Mouse (Mus musculus): ENCODE measurements at regions not wholly inside any gene's neighbourhood (a gene's known extent, or its start where the extent isn't known, plus 50 kb on each side); places are given as distances from the start of the nearest gene placed in this dataset.

GRCm38 (mm10) chr4:152881433-152881930, 403.8 kb upstream of the Kcnab2 start:
- no peaks in the 10 kb centered on the region for H3K9me3 ChIP-seq (ENCODE audit: control insufficient read depth, low read length)
- H3K36me3 ChIP-seq (ENCODE audit: control insufficient read depth, insufficient read depth, low read length) = no peaks in the 10 kb centered on the region

GRCm38 (mm10) chr4:152880368-152880767, 402.7 kb upstream of the Kcnab2 start:
- WGBS = 91% methylated on average over 2 of the region's 2 CpGs

More at GRCm38 (mm10) chr4:152881433-152881930, 403.8 kb upstream of the Kcnab2 start:
- no peak overlapping the region for H3K27ac ChIP-seq (replicated peaks; ENCODE audit: low read depth, low read length)
- H3K27me3 ChIP-seq (replicated peaks; ENCODE audit: control insufficient read depth, insufficient read depth, low read length) = no peaks in the 10 kb centered on the region
- H3K4me3 ChIP-seq (ENCODE audit: low read depth, low read length) = no peak overlapping the region
- no peak overlapping the region for H3K4me2 ChIP-seq (ENCODE audit: low read depth, low read length)
- ATAC-seq (ENCODE audit: low read depth) (no peak), DNase-seq (ENCODE audit: low spot score) (no peak)
- no peaks in the 10 kb centered on the region for H3K4me1 ChIP-seq (ENCODE audit: control insufficient read depth, insufficient read depth, low read length)
- H3K9ac ChIP-seq (ENCODE audit: low read depth, low read length) = no peak overlapping the region

GRCm38 (mm10) chr4:152878941-152879340, 401.3 kb upstream of the Kcnab2 start:
- no peaks in the 10 kb centered on the region for H3K4me1 ChIP-seq (ENCODE audit: control insufficient read depth, insufficient read depth, low read length)
- no peak overlapping the region for H3K4me3 ChIP-seq (ENCODE audit: low read depth, low read length)
- peak; percentile 4 for DNase-seq (ENCODE audit: low spot score)
- H3K9ac ChIP-seq (ENCODE audit: low read depth, low read length) = no peak overlapping the region
- H3K27ac ChIP-seq (replicated peaks; ENCODE audit: low read depth, low read length) = no peak overlapping the region
- ATAC-seq (ENCODE audit: low read depth) = no peak
- no peaks in the 10 kb centered on the region for H3K9me3 ChIP-seq (ENCODE audit: control insufficient read depth, low read length)
- H3K36me3 ChIP-seq (ENCODE audit: control insufficient read depth, insufficient read depth, low read length) = no peaks in the 10 kb centered on the region
- H3K27me3 ChIP-seq (replicated peaks; ENCODE audit: control insufficient read depth, insufficient read depth, low read length) = no peaks in the 10 kb centered on the region
- WGBS = 65% methylated on average over 14 of the region's 14 CpGs
- H3K4me2 ChIP-seq (ENCODE audit: low read depth, low read length) = no peak overlapping the region

More at GRCm38 (mm10) chr4:152880368-152880767, 402.7 kb upstream of the Kcnab2 start:
- Histone ChIP-seq H3K4me3 (ENCODE audit: low read depth, low read length) (no peak overlapping the region), H3K4me2 (ENCODE audit: low read depth, low read length) (no peak overlapping the region), H3K36me3 (ENCODE audit: control insufficient read depth, insufficient read depth, low read length) (no peaks in the 10 kb centered on the region), H3K9ac (ENCODE audit: low read depth, low read length) (no peak overlapping the region), H3K27me3 (replicated peaks; ENCODE audit: control insufficient read depth, insufficient read depth, low read length) (no peaks in the 10 kb centered on the region), H3K4me1 (ENCODE audit: control insufficient read depth, insufficient read depth, low read length) (no peaks in the 10 kb centered on the region), H3K9me3 (ENCODE audit: control insufficient read depth, low read length) (no peaks in the 10 kb centered on the region), H3K27ac (replicated peaks; ENCODE audit: low read depth, low read length) (no peak overlapping the region)
- ATAC-seq (ENCODE audit: low read depth) = no peak
- no peak for DNase-seq (ENCODE audit: low spot score)

GRCm38 (mm10) chr4:152878401-152878800, 400.7 kb upstream of the Kcnab2 start:
- H3K27ac ChIP-seq (replicated peaks; ENCODE audit: low read depth, low read length) = no peak overlapping the region
- H3K4me1 ChIP-seq (ENCODE audit: control insufficient read depth, insufficient read depth, low read length) = no peaks in the 10 kb centered on the region
- 79% methylated on average over 3 of the region's 3 CpGs for WGBS
- ATAC-seq (ENCODE audit: low read depth) (no peak), DNase-seq (ENCODE audit: low spot score) (no peak)
- H3K27me3 ChIP-seq (replicated peaks; ENCODE audit: control insufficient read depth, insufficient read depth, low read length) = no peaks in the 10 kb centered on the region
- no peak overlapping the region for H3K4me2 ChIP-seq (ENCODE audit: low read depth, low read length)
- H3K36me3 ChIP-seq (ENCODE audit: control insufficient read depth, insufficient read depth, low read length) = no peaks in the 10 kb centered on the region
- H3K9me3 ChIP-seq (ENCODE audit: control insufficient read depth, low read length) = no peaks in the 10 kb centered on the region
- no peak overlapping the region for H3K4me3 ChIP-seq (ENCODE audit: low read depth, low read length)
- no peak overlapping the region for H3K9ac ChIP-seq (ENCODE audit: low read depth, low read length)

GRCm38 (mm10) chr4:152870046-152870445, 392.4 kb upstream of the Kcnab2 start:
- no peak overlapping the region for H3K4me3 ChIP-seq (ENCODE audit: low read depth, low read length)
- DNase-seq (ENCODE audit: low spot score) = no peak
- H3K27ac ChIP-seq (replicated peaks; ENCODE audit: low read depth, low read length) = no peak overlapping the region
- no peaks in the 10 kb centered on the region for H3K36me3 ChIP-seq (ENCODE audit: control insufficient read depth, insufficient read depth, low read length)
- H3K9me3 ChIP-seq (ENCODE audit: control insufficient read depth, low read length) = no peaks in the 10 kb centered on the region
- no peak for ATAC-seq (ENCODE audit: low read depth)
- H3K9ac ChIP-seq (ENCODE audit: low read depth, low read length) = no peak overlapping the region
- 79% methylated on average over 5 of the region's 5 CpGs for WGBS
- H3K4me1 ChIP-seq (ENCODE audit: control insufficient read depth, insufficient read depth, low read length) = no peaks in the 10 kb centered on the region
- no peak overlapping the region for H3K4me2 ChIP-seq (ENCODE audit: low read depth, low read length)
- H3K27me3 ChIP-seq (replicated peaks; ENCODE audit: control insufficient read depth, insufficient read depth, low read length) = no peaks in the 10 kb centered on the region

GRCm38 (mm10) chr4:152865894-152866293, 388.2 kb upstream of the Kcnab2 start:
- ATAC-seq (ENCODE audit: low read depth) (no peak), DNase-seq (ENCODE audit: low spot score) (no peak)
- no peaks in the 10 kb centered on the region for H3K4me1 ChIP-seq (ENCODE audit: control insufficient read depth, insufficient read depth, low read length)
- H3K27ac ChIP-seq (replicated peaks; ENCODE audit: low read depth, low read length) = no peak overlapping the region
- WGBS = 85% methylated on average over 8 of the region's 8 CpGs
- H3K9ac ChIP-seq (ENCODE audit: low read depth, low read length) = no peak overlapping the region
- no peaks in the 10 kb centered on the region for H3K9me3 ChIP-seq (ENCODE audit: control insufficient read depth, low read length)
- H3K36me3 ChIP-seq (ENCODE audit: control insufficient read depth, insufficient read depth, low read length) = no peaks in the 10 kb centered on the region
- no peak overlapping the region for H3K4me3 ChIP-seq (ENCODE audit: low read depth, low read length)
- H3K4me2 ChIP-seq (ENCODE audit: low read depth, low read length) = no peak overlapping the region
- no peaks in the 10 kb centered on the region for H3K27me3 ChIP-seq (replicated peaks; ENCODE audit: control insufficient read depth, insufficient read depth, low read length)

GRCm38 (mm10) chr4:152862818-152863614, 385.3 kb upstream of the Kcnab2 start:
- ATAC-seq (ENCODE audit: low read depth) (no peak), DNase-seq (ENCODE audit: low spot score) (no peak)
- H3K27me3 ChIP-seq (replicated peaks; ENCODE audit: control insufficient read depth, insufficient read depth, low read length) = no peaks in the 10 kb centered on the region
- WGBS = 46% methylated on average over 11 of the region's 11 CpGs
- H3K9ac ChIP-seq (ENCODE audit: low read depth, low read length) = no peak overlapping the region
- H3K4me2 ChIP-seq (ENCODE audit: low read depth, low read length) = no peak overlapping the region
- H3K36me3 ChIP-seq (ENCODE audit: control insufficient read depth, insufficient read depth, low read length) = no peaks in the 10 kb centered on the region
- no peak overlapping the region for H3K4me3 ChIP-seq (ENCODE audit: low read depth, low read length)
- no peaks in the 10 kb centered on the region for H3K9me3 ChIP-seq (ENCODE audit: control insufficient read depth, low read length)
- H3K4me1 ChIP-seq (ENCODE audit: control insufficient read depth, insufficient read depth, low read length) = no peaks in the 10 kb centered on the region
- H3K27ac ChIP-seq (replicated peaks; ENCODE audit: low read depth, low read length) = no peak overlapping the region

GRCm38 (mm10) chr4:152859161-152859560, 381.5 kb upstream of the Kcnab2 start:
- H3K9me3 ChIP-seq (ENCODE audit: control insufficient read depth, low read length) = no peaks in the 10 kb centered on the region
- DNase-seq (ENCODE audit: low spot score) (no peak), ATAC-seq (ENCODE audit: low read depth) (no peak)
- H3K4me2 ChIP-seq (ENCODE audit: low read depth, low read length) = no peak overlapping the region
- H3K27ac ChIP-seq (replicated peaks; ENCODE audit: low read depth, low read length) = no peak overlapping the region
- H3K27me3 ChIP-seq (replicated peaks; ENCODE audit: control insufficient read depth, insufficient read depth, low read length) = no peaks in the 10 kb centered on the region
- H3K4me3 ChIP-seq (ENCODE audit: low read depth, low read length) = no peak overlapping the region
- no peaks in the 10 kb centered on the region for H3K36me3 ChIP-seq (ENCODE audit: control insufficient read depth, insufficient read depth, low read length)
- H3K9ac ChIP-seq (ENCODE audit: low read depth, low read length) = no peak overlapping the region
- WGBS = 77% methylated on average over 9 of the region's 9 CpGs
- H3K4me1 ChIP-seq (ENCODE audit: control insufficient read depth, insufficient read depth, low read length) = no peaks in the 10 kb centered on the region

- no peaks in the 10 kb centered on the region for H3K36me3 ChIP-seq (ENCODE audit: control insufficient read depth, insufficient read depth, low read length)
- no peak overlapping the region for H3K4me2 ChIP-seq (ENCODE audit: low read depth, low read length)
- H3K9me3 ChIP-seq (ENCODE audit: control insufficient read depth, low read length) = no peaks in the 10 kb centered on the region
- no peaks in the 10 kb centered on the region for H3K4me1 ChIP-seq (ENCODE audit: control insufficient read depth, insufficient read depth, low read length)
- DNase-seq (ENCODE audit: low spot score) = peak; percentile 12
- WGBS = 60% methylated on average over 9 of the region's 9 CpGs
- no peaks in the 10 kb centered on the region for H3K27me3 ChIP-seq (replicated peaks; ENCODE audit: control insufficient read depth, insufficient read depth, low read length)
- no peak overlapping the region for H3K4me3 ChIP-seq (ENCODE audit: low read depth, low read length)
- H3K27ac ChIP-seq (replicated peaks; ENCODE audit: low read depth, low read length) = no peak overlapping the region
- no peak overlapping the region for H3K9ac ChIP-seq (ENCODE audit: low read depth, low read length)
- ATAC-seq (ENCODE audit: low read depth) = no peak
Measured at GRCm38 (mm10) chr4:152850147-152850546, 372.5 kb upstream of the Kcnab2 start.
